Mouse (Mus musculus): ENCODE measurements around the gene Ano2.

Gene Ano2

DNA sequence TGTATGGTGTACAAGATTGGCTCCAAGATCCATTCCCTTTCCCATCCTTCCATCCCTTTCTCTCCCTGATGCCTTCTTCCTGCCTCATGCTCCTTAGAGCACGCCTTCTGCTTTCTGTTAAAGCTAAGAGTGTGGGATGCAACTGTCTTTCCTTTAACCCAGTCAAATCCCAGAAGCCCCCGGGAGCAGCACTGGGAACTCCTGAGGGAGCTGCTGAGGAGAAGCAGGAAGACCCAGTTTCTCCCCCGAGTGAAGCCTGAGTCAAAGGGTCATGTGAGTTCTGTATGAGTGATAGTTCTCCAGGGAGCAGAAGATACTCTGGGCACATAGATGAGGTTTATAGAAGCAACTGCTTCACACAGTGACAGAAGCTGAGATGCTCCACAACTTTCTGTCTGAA, 367.5 kb downstream of the Ano2 start:
- no peak for DNase-seq (ENCODE audit: low spot score)

DNA sequence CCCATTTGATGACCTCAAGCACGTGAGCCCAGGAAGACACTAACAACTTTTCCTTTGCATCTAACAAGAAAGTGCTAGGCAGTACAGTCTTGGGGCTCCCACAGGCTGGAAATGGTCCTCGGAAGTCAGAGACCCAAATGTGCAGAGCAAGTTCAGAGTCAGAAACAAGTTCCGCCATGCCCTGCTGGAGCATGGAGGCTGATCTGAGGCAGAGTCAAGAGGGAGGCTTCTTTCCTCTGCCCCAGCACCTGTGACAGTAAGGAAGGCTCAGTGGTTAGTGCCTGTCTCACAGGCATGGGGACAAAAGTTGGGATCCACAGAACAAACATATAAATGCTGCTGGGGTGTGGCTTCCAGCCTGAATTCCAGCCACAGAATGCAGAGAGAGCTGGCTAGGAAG, 390.3 kb downstream of the Ano2 start:
- no peak for DNase-seq (ENCODE audit: low spot score)

- no peak for DNase-seq (ENCODE audit: low spot score)
These were observed 396.2 kb downstream of the Ano2 start for GRCm38 (mm10) chr6:126086321-126086950.

- DNase-seq (ENCODE audit: low spot score) = no peak
These were observed 398.5 kb downstream of the Ano2 start for GRCm38 (mm10) chr6:126088489-126089265.
